Mouse (Mus musculus) left cerebral cortex, adult 18-20 months (tissue): ENCODE data around the gene Gmpr. TPM values are rescaled to one million over a fixed set of nuclear protein-coding genes. Genes with fewer than 3 reads are reported as not detected.
"Not testable (repeated sequence)": the region's sequence is repeated elsewhere in the genome, so short reads cannot be mapped to it uniquely, and the experiment has no call there.

Experiments used
- DNase-seq, 2 experiments: peaks; one replicate each; pipeline ENCODE4 v3.0.0; 2021 to 2022; ENCODE audit warnings: low spot score in 2 of 2, mixed read lengths in 1 of 2
- long read RNA-seq, 2 experiments: library from polyadenylated mRNA; stranded (forward); transcript quantifications; one replicate each; pipeline ENCODE4 v2.0.0; 2021
- total RNA-seq, 2 experiments: library from RNA; stranded (reverse); gene quantifications; 2 replicates each; pipeline ENCODE4 v1.2.3; 2021

The Gmpr gene
- 10 to 100 TPM; 49.5 to 52.7 TPM for total RNA-seq
- long read RNA-seq, experiment 1, transcript Gmpr-201 (9 exons, 1,580 nt), result major isoform, 69 of 167 reads
- long read RNA-seq, experiment 1, partial matches to known transcripts, result 21 of 167 reads
- long read RNA-seq, experiment 1, other reads (novel, unspliced or antisense), result 76 of 167 reads
- long read RNA-seq, experiment 2, transcript Gmpr-201 (9 exons, 1,580 nt), result major isoform, 55 of 169 reads
- long read RNA-seq, experiment 2, partial matches to known transcripts, result 57 of 169 reads
- long read RNA-seq, experiment 2, other reads (novel, unspliced or antisense), result 57 of 169 reads

GRCm38 (mm10) chr13:45507274-45508229 lies at the start of gene Gmpr:
TSS of gene Gmpr (plus strand) at chr13:45507444.
- DNase-seq, result peak; percentile 72 to 85

GRCm38 (mm10) chr13:45457459-45457858 lies 49.8 kb upstream of the Gmpr start:
- DNase-seq, result no peak

- no peak for DNase-seq
Measured at GRCm38 (mm10) chr13:45460177-45460576, 47.1 kb upstream of the Gmpr start.

- DNase-seq, result no peak
Measured at GRCm38 (mm10) chr13:45461370-45461958, 45.8 kb upstream of the Gmpr start.

- DNase-seq, result no peak
Measured at GRCm38 (mm10) chr13:45465616-45466015, 41.6 kb upstream of the Gmpr start.

- no peak for DNase-seq
Measured at GRCm38 (mm10) chr13:45466031-45466519, 41.2 kb upstream of the Gmpr start.

GRCm38 (mm10) chr13:45468751-45469150 lies 38.5 kb upstream of the Gmpr start:
- DNase-seq, result no peak

- no peak for DNase-seq
Measured at GRCm38 (mm10) chr13:45469481-45470301, 37.6 kb upstream of the Gmpr start.

- DNase-seq, result no peak
Measured at GRCm38 (mm10) chr13:45473311-45473710, 33.9 kb upstream of the Gmpr start.

GRCm38 (mm10) chr13:45475297-45475696 lies 31.9 kb upstream of the Gmpr start:
- no peak for DNase-seq

- peak; percentile 77 to 84 for DNase-seq
Measured at GRCm38 (mm10) chr13:45477183-45477582, 30.1 kb upstream of the Gmpr start.

GRCm38 (mm10) chr13:45479951-45480350 lies 27.3 kb upstream of the Gmpr start:
- no peak for DNase-seq

GRCm38 (mm10) chr13:45483215-45483614 lies 24.0 kb upstream of the Gmpr start:
- DNase-seq, result no peak

- DNase-seq, result not testable (repeated sequence)
Measured at GRCm38 (mm10) chr13:45483949-45484348, 23.3 kb upstream of the Gmpr start.

- no peak for DNase-seq
Measured at GRCm38 (mm10) chr13:45485602-45486001, 21.6 kb upstream of the Gmpr start.

GRCm38 (mm10) chr13:45486598-45486997 lies 20.6 kb upstream of the Gmpr start:
- DNase-seq, result no peak

GRCm38 (mm10) chr13:45491991-45492732 lies 15.1 kb upstream of the Gmpr start:
- DNase-seq, result no peak

- DNase-seq, result no peak
Measured at GRCm38 (mm10) chr13:45493846-45494245, 13.4 kb upstream of the Gmpr start.

- no peak for DNase-seq
Measured at GRCm38 (mm10) chr13:45498623-45499022, 8.6 kb upstream of the Gmpr start.

GRCm38 (mm10) chr13:45499391-45499790 lies 7.9 kb upstream of the Gmpr start:
- DNase-seq, result no peak
